Mouse (Mus musculus) cortical plate, adult 2 months (tissue): ENCODE results near the gene Itgb1.

Experiments used
- CTCF ChIP-seq: fragments of 200-500 bp; IDR thresholded peaks from 2 replicates; pipeline ENCODE4 v1.5.1; 2011; ENCODE audit warnings: mild to moderate bottlenecking, control low read depth, low read length; ENCODE audit not compliant: insufficient read depth; ENCODE audit errors: extremely low read depth
- POLR2A ChIP-seq: fragments of 200-500 bp; IDR thresholded peaks from 2 replicates; pipeline ENCODE4 v1.6.1; 2011; ENCODE audit warnings: mild to moderate bottlenecking, low read length, control low read depth; ENCODE audit not compliant: insufficient read depth; ENCODE audit errors: extremely low read depth

DNA sequence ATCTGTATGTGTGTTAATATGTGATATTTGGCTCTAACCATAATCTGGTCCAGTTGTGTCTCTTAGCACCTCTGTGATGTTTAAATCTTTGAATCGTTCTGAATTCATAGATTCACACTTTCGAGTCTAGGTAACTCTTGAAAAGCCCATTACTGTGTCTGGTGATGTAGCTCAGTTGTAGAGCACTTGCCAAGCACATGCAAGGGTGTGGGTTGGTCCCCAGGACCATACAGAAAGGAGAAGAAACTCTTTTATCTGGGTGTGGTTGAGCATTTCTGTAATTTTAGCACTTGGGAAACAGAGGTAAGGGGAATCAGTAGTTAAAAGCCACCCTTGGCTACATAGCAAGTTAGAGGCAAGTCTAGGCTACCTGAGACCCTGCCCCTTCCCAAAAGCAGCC, 13.0 kb upstream of the Itgb1 start:
- TF ChIP-seq CTCF (no peak), POLR2A (no peak)
